Mouse (Mus musculus) heart, adult 2 months (tissue): ENCODE measurements around the gene Eif4e2. TPM values are rescaled to one million over a fixed set of nuclear protein-coding genes. Genes with fewer than 3 reads are reported as not detected.
A peak's percentile ranks its signal among the peaks of the same experiment; 100 is the strongest.

ENCODE experiments used
- DNase-seq, 2 experiments: peaks; one replicate each; pipeline ENCODE4 v3.0.0; 2021
- H3K27ac ChIP-seq: fragments of 200-600 bp; 2 replicates; pipeline ENCODE4 v1.8.1; 2022
- H3K27me3 ChIP-seq: fragments of 200-500 bp; 2 replicates; pipeline ENCODE4 v1.6.1; 2012; ENCODE audit warnings: mild to moderate bottlenecking, low read length, inconsistent platforms, mixed read lengths; ENCODE audit not compliant: control insufficient read depth, insufficient read depth
- H3K36me3 ChIP-seq: fragments of 200-500 bp; 2 replicates; pipeline ENCODE4 v1.6.1; 2012; ENCODE audit warnings: low read length, inconsistent platforms; ENCODE audit not compliant: control insufficient read depth, insufficient read depth
- H3K4me1 ChIP-seq: fragments of 200-500 bp; 2 replicates; pipeline ENCODE4 v1.6.1; 2011; ENCODE audit warnings: low read length; ENCODE audit not compliant: control insufficient read depth, insufficient read depth
- H3K4me3 ChIP-seq: fragments of 200-600 bp; 2 replicates; pipeline ENCODE4 v1.8.1; 2022
- H3K79me2 ChIP-seq: fragments of 200-500 bp; replicated peaks from 2 replicates; pipeline ENCODE4 v1.6.1; 2012; ENCODE audit warnings: mild to moderate bottlenecking, inconsistent platforms, low read length, moderate library complexity, mixed read lengths; ENCODE audit not compliant: control insufficient read depth, insufficient read depth
- H3K9ac ChIP-seq: fragments of 200-500 bp; 2 replicates; pipeline ENCODE4 v1.6.1; 2012; ENCODE audit warnings: low read depth, mild to moderate bottlenecking, control low read depth, inconsistent platforms, low read length, mixed read lengths
- CTCF ChIP-seq: fragments of 200-600 bp; IDR thresholded peaks from 2 replicates; pipeline ENCODE4 v1.8.1; 2022; ENCODE audit warnings: antibody characterized with exemption, mild to moderate bottlenecking, moderate library complexity
- EP300 ChIP-seq: fragments of 200-500 bp; IDR thresholded peaks from 2 replicates; pipeline ENCODE4 v1.6.1; 2011; ENCODE audit warnings: low read depth, low read length, control low read depth; ENCODE audit not compliant: insufficient read depth
- POLR2A ChIP-seq: fragments of 200-500 bp; IDR thresholded peaks from 2 replicates; pipeline ENCODE4 v1.6.1; 2011; ENCODE audit warnings: mild to moderate bottlenecking, low read depth, low read length, control low read depth; ENCODE audit not compliant: insufficient read depth
- WGBS: fragments of 180-500 bp; shearing (Covaris S2); methylation state at CpG from one replicate; pipeline ENCODE4 v1.1.7; 2018; 5-methylcytosine and 5-hydroxymethylcytosine counted together
- intact Hi-C: fragments of 180-260 bp; cut with DNase I; formaldehyde crosslinking; loops from one replicate; pipeline ENCODE4 v1.15.1; 2025
- polyA plus RNA-seq: library from polyadenylated mRNA; depleted of rRNA; stranded (reverse); fragments of >200 nt; gene quantifications from 2 replicates; pipeline ENCODE4 v1.2.3, GENCODE M21; 2012
- total RNA-seq, 2 experiments: library from RNA; stranded (reverse); gene quantifications; 2 replicates each; pipeline ENCODE4 v1.2.3; 2021

Eif4e2 gene
- total and polyA plus RNA-seq, 3 experiments, result 25.8 to 47.2 (median 44.1) TPM

DNA sequence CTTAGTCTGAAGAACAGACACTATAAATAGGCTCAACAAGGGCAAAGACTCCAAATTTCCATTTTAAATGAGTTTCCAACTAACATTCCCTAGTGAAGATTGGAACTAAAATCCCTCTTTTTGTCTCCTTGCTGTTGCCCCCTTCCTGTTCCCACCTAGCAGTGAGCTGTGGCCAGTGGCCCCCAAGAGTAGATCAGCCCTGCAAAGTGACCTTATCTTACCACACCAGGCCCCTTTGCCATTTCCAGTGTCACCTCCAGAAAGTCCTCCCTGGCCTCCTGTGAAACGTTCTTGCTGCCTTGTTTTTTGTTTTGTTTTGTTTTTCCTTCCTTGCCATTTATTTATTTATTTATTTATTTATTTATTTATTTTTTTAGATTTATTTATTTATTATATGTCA is 31.7 kb downstream of the Eif4e2 start:
- Histone ChIP-seq H3K4me1 (no peaks in the 10 kb centered on the region), H3K4me3 (no peak overlapping the region), H3K36me3 (no peaks in the 10 kb centered on the region), H3K27me3 (no peaks in the 10 kb centered on the region), H3K79me2 (no peaks in the 10 kb centered on the region), H3K27ac (no peak overlapping the region), H3K9ac (no peak overlapping the region)
- no peak for DNase-seq
- intact Hi-C loops, result loop anchor here (10.0 kb wide), 2 partner anchors 109 to 169 kb away; no protein-coding TSS in a partner anchor
- TF ChIP-seq EP300, result no peak
- no peak for TF ChIP-seq POLR2A
- TF ChIP-seq CTCF, result no peak
- 8% methylated on average over 1 of the region's 1 CpGs for WGBS

DNA sequence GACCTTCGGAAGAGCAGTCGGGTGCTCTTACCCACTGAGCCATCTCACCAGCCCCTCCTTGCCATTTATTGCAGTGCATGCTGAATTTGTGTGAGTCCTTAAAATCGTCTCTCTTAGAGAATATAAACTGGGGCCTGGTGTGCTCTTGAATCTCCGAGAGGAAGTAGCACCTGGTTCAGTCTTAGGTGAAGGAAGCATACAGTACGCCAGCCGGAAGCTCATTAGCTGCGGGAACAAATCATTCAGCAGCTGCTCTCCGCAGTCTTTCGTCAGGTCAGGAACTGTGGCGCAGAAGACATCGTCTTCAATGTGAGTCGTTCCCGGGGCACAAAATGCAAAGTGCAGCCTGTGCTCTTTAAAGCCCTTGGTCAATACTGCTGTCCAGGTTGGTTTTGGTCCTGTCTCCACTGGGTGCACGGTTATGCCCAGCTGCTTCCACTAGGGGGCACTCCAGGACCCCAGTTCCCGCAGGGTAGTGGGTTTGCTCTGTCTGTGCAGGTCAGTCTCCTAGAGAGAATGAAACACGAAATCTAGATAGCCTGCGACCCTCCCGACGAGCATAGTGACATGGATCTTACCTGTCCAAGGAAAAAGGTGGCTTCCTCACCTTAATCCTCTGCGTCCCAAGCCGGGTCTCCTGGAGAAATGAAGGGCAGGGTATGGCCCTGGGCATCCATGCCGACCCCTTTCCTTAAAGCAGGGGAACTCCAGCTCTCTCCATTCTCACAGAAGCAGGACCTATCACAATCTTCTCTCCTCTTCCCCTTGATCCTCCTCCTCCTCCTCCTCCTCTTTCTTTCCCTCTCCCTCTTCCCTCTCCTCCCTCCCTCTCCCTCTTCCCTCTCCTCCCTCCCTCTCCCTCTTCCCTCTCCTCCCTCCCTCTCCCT is 32.5 kb downstream of the Eif4e2 start:
- no peaks in the 10 kb centered on the region for H3K36me3 ChIP-seq
- 29% methylated on average over 22 of the region's 22 CpGs for WGBS
- intact Hi-C loops, result loop anchor here (1.0 to 10.0 kb wide), 3 partner anchors 47 to 169 kb away; no protein-coding TSS in a partner anchor
- no peak overlapping the region for H3K27ac ChIP-seq
- H3K9ac ChIP-seq, result no peak overlapping the region
- peak; percentile 71 to 81 for DNase-seq
- H3K4me3 ChIP-seq, result no peak overlapping the region
- H3K79me2 ChIP-seq, result no peaks in the 10 kb centered on the region
- TF ChIP-seq POLR2A (no peak), CTCF (peak; percentile 97), EP300 (peak; percentile 69; the same call in 1 of the 2 replicates)
- H3K27me3 ChIP-seq, result no peaks in the 10 kb centered on the region
- H3K4me1 ChIP-seq, result no peaks in the 10 kb centered on the region

DNA sequence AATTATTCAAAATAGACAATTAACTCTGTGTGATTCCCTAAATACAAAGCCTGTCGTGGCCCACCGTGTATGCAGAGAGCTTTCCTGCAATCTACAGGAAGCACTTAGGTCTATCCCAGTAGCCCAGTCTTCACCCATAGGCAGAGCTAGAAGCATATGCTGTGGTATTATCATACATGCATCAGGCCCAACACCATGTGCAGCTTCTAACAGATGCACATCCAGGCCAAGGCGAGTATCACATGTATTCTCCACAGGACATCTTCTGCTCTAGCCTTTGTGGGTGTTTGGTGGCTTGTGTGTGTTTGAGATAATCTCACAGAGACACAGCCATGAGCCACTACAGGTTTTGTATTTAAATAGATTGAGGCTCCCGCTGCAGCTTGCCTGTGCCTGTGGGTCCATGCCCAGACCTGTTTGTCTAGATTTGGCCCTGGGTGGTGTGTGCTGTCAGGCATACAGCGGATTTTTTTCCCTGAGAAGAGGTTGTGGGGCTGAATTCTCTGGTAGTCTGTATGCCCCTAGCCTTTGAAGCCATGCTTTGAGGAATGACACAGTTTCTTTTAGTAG is 38.4 kb downstream of the Eif4e2 start:
- WGBS, result 71% methylated on average over 5 of the region's 5 CpGs
- Histone ChIP-seq H3K79me2 (no peaks in the 10 kb centered on the region), H3K4me3 (no peak overlapping the region), H3K27ac (no peak overlapping the region), H3K27me3 (no peaks in the 10 kb centered on the region), H3K36me3 (no peaks in the 10 kb centered on the region), H3K4me1 (no peaks in the 10 kb centered on the region), H3K9ac (no peak overlapping the region)
- TF ChIP-seq CTCF, result no peak
- no peak for TF ChIP-seq EP300
- TF ChIP-seq POLR2A, result no peak
- no peak for DNase-seq
- intact Hi-C loops, result no loop called here

GRCm38 (mm10) chr1:87255173-87255572 is 41.5 kb downstream of the Eif4e2 start:
- no peaks in the 10 kb centered on the region for H3K4me1 ChIP-seq
- no peaks in the 10 kb centered on the region for H3K79me2 ChIP-seq
- 61% methylated on average over 4 of the region's 4 CpGs for WGBS
- H3K9ac ChIP-seq, result no peak overlapping the region
- intact Hi-C loops, result no loop called here
- peaks cover 2% of the 10 kb centered on the region; the same call in 1 of the 2 replicates for H3K27me3 ChIP-seq
- H3K4me3 ChIP-seq, result no peak overlapping the region
- DNase-seq, result no peak
- no peaks in the 10 kb centered on the region for H3K36me3 ChIP-seq
- no peak overlapping the region for H3K27ac ChIP-seq
- TF ChIP-seq POLR2A (no peak), CTCF (no peak), EP300 (no peak)

- no peak overlapping the region for H3K27ac ChIP-seq
- H3K27me3 ChIP-seq, result peaks cover 5% of the 10 kb centered on the region; the same call in 1 of the 2 replicates
- WGBS, result 30% methylated on average over 11 of the region's 11 CpGs
- H3K4me3 ChIP-seq, result no peak overlapping the region
- no peaks in the 10 kb centered on the region for H3K4me1 ChIP-seq
- TF ChIP-seq POLR2A (no peak), CTCF (no peak), EP300 (no peak)
- no peaks in the 10 kb centered on the region for H3K79me2 ChIP-seq
- DNase-seq, result no peak
- no peaks in the 10 kb centered on the region for H3K36me3 ChIP-seq
- intact Hi-C loops, result loop anchor here (2.0 kb wide), 1 partner anchor 35 kb away; no protein-coding TSS in a partner anchor
- no peak overlapping the region for H3K9ac ChIP-seq
Observed at GRCm38 (mm10) chr1:87257691-87258090, 44.0 kb downstream of the Eif4e2 start.

- 4% methylated on average over 14 of the region's 14 CpGs for WGBS
- intact Hi-C loops, result loop anchor here (2.0 kb wide), 1 partner anchor 34 kb away; no protein-coding TSS in a partner anchor
- peak; percentile 27 to 33 for DNase-seq
Observed at GRCm38 (mm10) chr1:87258484-87258883, 44.8 kb downstream of the Eif4e2 start.

More at GRCm38 (mm10) chr1:87258484-87258883, 44.8 kb downstream of the Eif4e2 start:
- Histone ChIP-seq H3K4me3 (no peak overlapping the region), H3K36me3 (no peaks in the 10 kb centered on the region), H3K27me3 (peaks cover 7% of the 10 kb centered on the region), H3K79me2 (no peaks in the 10 kb centered on the region), H3K27ac (no peak overlapping the region), H3K9ac (peak overlapping the region; percentile 43; the same call in 1 of the 2 replicates), H3K4me1 (no peaks in the 10 kb centered on the region)
- TF ChIP-seq POLR2A (no peak), EP300 (0 out of 2 replicates have a peak, but pooled peaks have one; percentile 21), CTCF (peak; percentile 56)
